Mouse (Mus musculus): ENCODE measurements around the gene Eno4. TPM values are rescaled to one million over a fixed set of nuclear protein-coding genes. Genes with fewer than 3 reads are reported as not detected.

Eno4 gene
- not detected in 2 replicates for polyA plus RNA-seq (2012; rRNA removed)

GRCm38 (mm10) chr19:58942841-58943828, at the start of gene Eno4, which contains the start of gene Hspa12a:
Eno4 (plus strand) TSS chr19:58943425.
Hspa12a (minus strand) TSS chr19:58943654.

Other genes starting within 250 kb of the Eno4 start
- 13.8 and 16.5 TPM in 2 replicates for gene Pnliprp1, start 214.5 kb upstream of the Eno4 start, polyA plus RNA-seq (2012; rRNA removed)
- 45.1 and 55.6 TPM in 2 replicates for gene Pnliprp2, start 183.7 kb upstream of the Eno4 start, polyA plus RNA-seq (2012; rRNA removed)
- not detected in 2 replicates for gene 1700019N19Rik, start 149.0 kb upstream of the Eno4 start, polyA plus RNA-seq (2012; rRNA removed)
- gene Hspa12a, start 229 bp downstream of the Eno4 start, polyA plus RNA-seq (2012; rRNA removed) = 1.8 and 3.9 TPM in 2 replicates
- gene Shtn1, start 132.7 kb downstream of the Eno4 start, polyA plus RNA-seq (2012; rRNA removed) = 0.74 and 1.6 TPM in 2 replicates
- gene Vax1, start 226.6 kb downstream of the Eno4 start, polyA plus RNA-seq (2012; rRNA removed) = 0.18 TPM in 1 of 2 replicates, not detected in the other